Mouse (Mus musculus): ENCODE results near the gene Gramd1c.

GRCm38 (mm10) chr16:43965781-43966389, 97.3 kb downstream of the Gramd1c start:
- TF ChIP-seq CTCF (conservative IDR thresholded peaks at IDR 0.05 in 1 of 2, IDR thresholded peaks at IDR 0.05 in 1 of 2; ENCODE audit: low read depth in 2 of 2, low read length in 2 of 2) (no peak), POLR2A (IDR thresholded peaks at IDR 0.05; ENCODE audit: low read depth, low read length) (no peak), HCFC1 (IDR thresholded peaks at IDR 0.05; ENCODE audit: low read depth, low read length) (no peak), PAX5 (IDR thresholded peaks at IDR 0.05; ENCODE audit: low read length) (no peak), EP300 (IDR thresholded peaks at IDR 0.05; ENCODE audit: low read length) (no peak), BHLHE40 (IDR thresholded peaks at IDR 0.05; ENCODE audit: low read depth, low read length) (no peak)

Data from CH12.LX (cell line).